Mouse (Mus musculus) adrenal gland, adult (tissue): Measurements from ENCODE around the gene Fam13c.

Source experiments
- DNase-seq, 2 experiments: peaks; one replicate each; pipeline ENCODE4 v3.0.0; 2022 to 2023; ENCODE audit warnings: low spot score in 1 of 2; ENCODE audit not compliant: inconsistent age in 2 of 2

The Fam13c gene

GRCm38 (mm10) chr10:70458574-70459263, 18.4 kb downstream of the Fam13c start:
- DNase-seq = no peak

GRCm38 (mm10) chr10:70465638-70466037, 25.4 kb downstream of the Fam13c start:
- peak; percentile 54 to 75 for DNase-seq

GRCm38 (mm10) chr10:70470836-70471235, 30.6 kb downstream of the Fam13c start:
- DNase-seq = no peak

GRCm38 (mm10) chr10:70477741-70478145, 37.5 kb downstream of the Fam13c start:
- DNase-seq = peak; percentile 89 to 91

- DNase-seq = peak in 1 of 2 experiments; percentile 68
Measured at GRCm38 (mm10) chr10:70483736-70484135, 43.5 kb downstream of the Fam13c start.

- peak in 1 of 2 experiments; percentile 70 for DNase-seq
Measured at GRCm38 (mm10) chr10:70484568-70485286, 44.4 kb downstream of the Fam13c start.

- no peak for DNase-seq
Measured at GRCm38 (mm10) chr10:70485287-70485612, 45.0 kb downstream of the Fam13c start.

- DNase-seq = peak; percentile 69 to 70
Measured at GRCm38 (mm10) chr10:70486651-70487050, 46.4 kb downstream of the Fam13c start.

GRCm38 (mm10) chr10:70493891-70494290, 53.6 kb downstream of the Fam13c start:
- DNase-seq = peak in 1 of 2 experiments; percentile 2

GRCm38 (mm10) chr10:70494441-70494840, 54.2 kb downstream of the Fam13c start:
- DNase-seq = peak in 1 of 2 experiments; percentile 4

- peak; percentile 79 to 81 for DNase-seq
Measured at GRCm38 (mm10) chr10:70495106-70496104, 55.1 kb downstream of the Fam13c start.

GRCm38 (mm10) chr10:70496938-70497337, 56.7 kb downstream of the Fam13c start:
- DNase-seq = peak; percentile 65 to 89

- DNase-seq = no peak
Measured at GRCm38 (mm10) chr10:70498328-70498727, 58.0 kb downstream of the Fam13c start.

GRCm38 (mm10) chr10:70499246-70499645, 59.0 kb downstream of the Fam13c start:
- no peak for DNase-seq

- no peak for DNase-seq
Measured at GRCm38 (mm10) chr10:70504871-70505270, 64.6 kb downstream of the Fam13c start.

GRCm38 (mm10) chr10:70505395-70505794, 65.1 kb downstream of the Fam13c start:
- no peak for DNase-seq

GRCm38 (mm10) chr10:70505842-70506241, 65.6 kb downstream of the Fam13c start:
- DNase-seq = no peak

GRCm38 (mm10) chr10:70506499-70507168, 66.4 kb downstream of the Fam13c start:
- DNase-seq = peak; percentile 73 to 87

- DNase-seq = peak in 1 of 2 experiments; percentile 5
Measured at GRCm38 (mm10) chr10:70507880-70508279, 67.6 kb downstream of the Fam13c start.

- no peak for DNase-seq
Measured at GRCm38 (mm10) chr10:70514848-70515247, 74.6 kb downstream of the Fam13c start.

GRCm38 (mm10) chr10:70516661-70517060, 76.4 kb downstream of the Fam13c start:
- peak in 1 of 2 experiments; percentile 1 for DNase-seq
